Mouse (Mus musculus) c-Kit-positive CD71-positive TER-119-positive erythroid progenitor cells, embryonic 14.5 days (primary cell): Measurements from ENCODE around the gene Gbx2.

ENCODE experiments used
- DNase-seq: peaks from one replicate; pipeline ENCODE4 v3.0.0-alpha.2; 2013; ENCODE audit warnings: low spot score

Gene Gbx2

GRCm38 (mm10) chr1:89912392-89912791 is 18.6 kb downstream of the Gbx2 start:
- DNase-seq = no peak

- DNase-seq = no peak
Measured at GRCm38 (mm10) chr1:89909796-89910195, 21.2 kb downstream of the Gbx2 start.

DNA sequence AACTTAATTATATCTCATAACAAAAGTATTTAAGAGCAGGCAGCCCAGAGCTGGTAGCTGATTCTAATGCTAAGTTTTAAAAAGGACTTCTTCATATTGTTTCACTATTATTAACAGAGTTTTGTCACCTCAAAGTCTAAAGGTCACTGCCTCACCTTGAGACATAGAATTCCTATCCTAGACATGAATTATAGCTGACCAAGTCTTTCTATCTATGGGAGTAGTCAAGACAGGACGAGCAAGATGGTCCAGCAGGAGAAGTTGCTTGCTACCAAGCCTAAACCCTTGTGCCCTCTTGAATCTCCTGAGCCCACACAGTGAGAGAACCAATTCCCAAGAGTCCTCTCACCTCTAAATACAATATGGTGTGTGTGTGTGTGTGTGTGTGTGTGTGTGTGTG is 28.3 kb downstream of the Gbx2 start:
- DNase-seq = no peak

DNA sequence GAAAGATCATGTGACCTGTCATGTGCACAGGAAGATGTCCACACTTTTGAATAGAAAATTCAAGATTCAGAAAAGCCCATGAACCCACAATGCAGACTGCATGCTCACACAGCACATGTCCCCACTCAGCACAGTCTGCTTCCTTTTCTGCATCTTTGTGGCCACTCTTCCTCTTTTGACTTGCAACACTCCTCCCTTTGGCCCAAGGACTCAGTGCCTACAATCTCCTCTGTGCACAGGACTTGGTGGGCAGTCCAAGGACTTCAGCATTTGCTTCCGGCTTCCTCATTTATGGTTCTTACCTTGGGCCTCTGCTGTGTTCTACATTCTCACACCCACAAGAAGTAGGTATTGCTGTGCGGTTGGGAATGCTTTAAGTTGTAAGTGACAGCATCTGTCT is 28.7 kb downstream of the Gbx2 start:
- no peak for DNase-seq

- DNase-seq = no peak
Measured at GRCm38 (mm10) chr1:89901381-89901780, 29.6 kb downstream of the Gbx2 start.

- no peak for DNase-seq
Measured at GRCm38 (mm10) chr1:89899761-89900445, 31.1 kb downstream of the Gbx2 start.

GRCm38 (mm10) chr1:89899036-89899435 is 31.9 kb downstream of the Gbx2 start:
- DNase-seq = no peak

DNA sequence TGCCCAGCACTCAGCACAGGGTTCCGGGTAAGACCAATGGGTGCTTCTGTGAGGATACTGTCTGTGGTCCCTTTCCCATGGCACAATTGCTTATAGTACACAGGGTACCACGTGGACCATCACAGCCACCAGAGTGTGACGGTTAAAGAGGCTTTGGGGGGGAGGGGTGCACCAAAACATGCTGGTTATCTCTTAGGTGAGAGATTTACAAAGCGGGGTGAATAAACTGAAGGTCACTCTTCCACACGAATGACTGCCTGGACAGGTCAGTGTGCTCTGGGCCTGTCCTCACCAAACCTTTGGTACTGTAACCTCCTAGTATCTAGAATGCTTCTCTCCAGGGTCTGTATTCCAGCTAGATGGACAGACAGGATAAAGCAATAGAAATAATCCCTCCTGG is 35.2 kb downstream of the Gbx2 start:
- no peak for DNase-seq

- DNase-seq = no peak
Measured at GRCm38 (mm10) chr1:89892281-89892680, 38.7 kb downstream of the Gbx2 start.

DNA sequence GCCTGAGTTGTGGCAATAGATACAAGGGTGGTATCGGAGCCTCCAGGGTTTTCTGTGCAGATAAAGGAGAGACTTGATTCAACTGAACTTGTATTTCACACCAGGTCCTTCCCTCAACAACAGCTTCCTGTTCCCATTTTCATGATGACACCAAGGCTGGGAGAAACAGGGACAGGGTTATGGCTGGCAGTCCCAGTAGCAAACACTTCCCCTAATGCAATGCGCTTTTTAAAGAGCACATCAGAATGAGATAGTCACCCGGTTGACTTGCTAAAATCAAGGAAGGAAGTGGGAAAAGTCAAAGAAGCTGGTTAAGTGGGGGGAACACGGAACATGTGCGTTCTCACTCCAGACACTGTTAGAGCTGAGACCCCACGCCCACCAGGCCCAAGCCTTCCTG is 39.6 kb downstream of the Gbx2 start:
- DNase-seq = no peak

- no peak for DNase-seq
Measured at GRCm38 (mm10) chr1:89885696-89886095, 45.3 kb downstream of the Gbx2 start.

DNA sequence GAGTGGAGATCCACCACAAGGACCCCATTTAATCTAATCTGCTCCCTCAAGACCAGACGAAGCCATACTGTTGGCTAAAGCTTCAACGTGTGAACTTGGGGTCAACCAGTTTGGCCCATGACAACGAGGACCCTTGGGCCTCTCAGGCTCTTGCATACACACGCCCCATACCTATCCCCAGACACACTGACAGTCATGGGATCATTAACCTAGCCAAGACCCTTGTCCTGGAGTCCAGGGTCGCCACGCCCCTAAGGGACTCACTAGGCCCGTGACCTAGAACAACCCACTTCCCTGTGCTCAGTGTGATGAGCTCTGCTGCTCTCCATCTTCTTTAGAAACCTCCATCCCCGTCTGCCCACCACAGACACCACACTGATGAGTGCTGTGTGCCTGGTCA is 46.6 kb downstream of the Gbx2 start:
- no peak for DNase-seq

DNA sequence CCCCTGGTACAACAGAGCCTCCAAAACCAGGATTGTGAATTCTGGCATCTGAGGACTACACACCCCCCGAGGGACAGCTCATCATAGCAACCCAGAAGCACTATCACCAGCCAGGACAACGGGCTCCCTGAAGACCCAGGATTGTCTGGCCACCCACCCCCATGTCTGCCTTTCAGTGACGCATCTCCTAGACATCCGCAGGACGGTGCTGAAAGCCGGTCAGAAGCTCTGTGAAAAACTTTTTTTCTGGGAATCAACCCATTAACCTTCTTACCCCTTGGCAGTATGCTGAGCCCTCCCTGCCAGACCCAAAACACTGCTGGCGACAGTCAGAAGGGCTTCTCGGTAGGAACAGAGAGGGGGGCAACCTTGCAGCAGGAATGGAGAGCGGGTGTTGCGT is 50.1 kb downstream of the Gbx2 start:
- no peak for DNase-seq

- DNase-seq = no peak
Measured at GRCm38 (mm10) chr1:89880193-89880592, 50.8 kb downstream of the Gbx2 start.

DNA sequence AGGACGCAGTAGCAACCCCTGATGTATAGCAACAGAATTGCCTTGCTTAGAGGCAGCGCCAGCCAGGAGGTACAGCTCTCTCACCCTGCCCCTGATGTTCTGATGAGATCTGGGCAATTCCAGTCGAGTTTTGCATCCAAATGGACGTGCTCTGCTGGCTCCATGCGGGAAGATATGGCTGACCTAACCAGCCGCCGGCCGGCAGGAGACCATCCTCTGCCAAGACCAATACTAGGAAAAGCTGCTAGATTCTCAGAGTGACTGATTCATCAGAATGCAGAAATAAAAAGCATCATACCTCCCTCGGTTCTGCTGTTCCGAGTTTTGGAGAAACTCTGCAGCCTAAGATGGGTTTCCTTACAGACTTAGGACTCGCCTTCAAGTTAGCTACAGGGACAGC is 52.5 kb downstream of the Gbx2 start:
- DNase-seq = no peak
